Mouse (Mus musculus): ENCODE measurements around the gene Cacna1a. TPM values are rescaled to one million over a fixed set of nuclear protein-coding genes. Genes with fewer than 3 reads are reported as not detected.

Gene Cacna1a
- total RNA-seq, 2 experiments from 2014 or later: 5.2 to 8.4 TPM

Other genes starting within 250 kb of the Cacna1a start
- gene Cc2d1a, start 240.5 kb upstream of the Cacna1a start, total RNA-seq (2021): 10 to 100 TPM; 12.5 to 13.9 TPM
- under 1 TPM; 0.32 to 0.54 TPM for gene 4930432K21Rik, start 240.4 kb upstream of the Cacna1a start, total RNA-seq (2021)
- gene Nanos3, start 203.2 kb upstream of the Cacna1a start, total RNA-seq (2021): 1 to 10 TPM; 1.4 to 2.4 TPM
- gene Zswim4, start 151.4 kb upstream of the Cacna1a start, total RNA-seq (2021): 1 to 10 TPM; 7.9 to 8.5 TPM
- gene D8Ertd738e, start 138.7 kb upstream of the Cacna1a start, total RNA-seq (2021): 100 to 1,000 TPM; 180 to 184 TPM
- gene Mri1, start 131.1 kb upstream of the Cacna1a start, total RNA-seq (2021): 10 to 100 TPM; 16.8 to 20.6 TPM
- gene Ccdc130, start 118.1 kb upstream of the Cacna1a start, total RNA-seq (2021): 10 to 100 TPM; 11.3 to 11.4 TPM